Mouse (Mus musculus) hindbrain, embryonic 14.5 days (tissue): ENCODE measurements at regions not wholly inside any gene's neighbourhood (a gene's known extent, or its start where the extent isn't known, plus 50 kb on each side); places are given as distances from the start of the nearest gene placed in this dataset.

ENCODE experiments used
- ATAC-seq: fragments of 200-750 bp; cut with Nextera tagmentation; 2 replicates; pipeline ENCODE4 v1.8.0; 2017; ENCODE audit warnings: moderate number of reproducible peaks, mild to moderate bottlenecking, moderate TSS enrichment, moderate library complexity; ENCODE audit not compliant: low FRiP score
- DNase-seq: peaks from one replicate; pipeline ENCODE4 v3.0.0-alpha.2; 2015; ENCODE audit warnings: low spot score
- H3K27ac ChIP-seq: fragments of 300-500 bp; sonication (generic); 2 replicates; pipeline ENCODE4 v1.5.1; 2014; ENCODE audit warnings: mild to moderate bottlenecking, moderate library complexity
- H3K27me3 ChIP-seq: fragments of 300-500 bp; sonication (generic); 2 replicates; pipeline ENCODE4 v1.6.1; 2014; ENCODE audit warnings: mild to moderate bottlenecking, low read length, mixed read lengths; ENCODE audit not compliant: control insufficient read depth, insufficient read depth
- H3K36me3 ChIP-seq: fragments of 300-500 bp; sonication (generic); replicated peaks from 2 replicates; pipeline ENCODE4 v1.6.1; 2014; ENCODE audit not compliant: control insufficient read depth, insufficient read depth
- H3K4me1 ChIP-seq: fragments of 300-500 bp; sonication (generic); replicated peaks from 2 replicates; pipeline ENCODE4 v1.6.1; 2014; ENCODE audit warnings: antibody characterized with exemption, low read length, mixed read lengths; ENCODE audit not compliant: control insufficient read depth, insufficient read depth
- H3K4me2 ChIP-seq: fragments of 300-500 bp; sonication (generic); replicated peaks from 2 replicates; pipeline ENCODE4 v1.6.1; 2014; ENCODE audit warnings: mild to moderate bottlenecking, moderate library complexity
- H3K4me3 ChIP-seq: fragments of 300-500 bp; sonication (generic); replicated peaks from 2 replicates; pipeline ENCODE4 v1.5.1; 2014; ENCODE audit warnings: mild to moderate bottlenecking, low read length
- H3K9ac ChIP-seq: fragments of 300-500 bp; sonication (generic); 2 replicates; pipeline ENCODE4 v1.6.1; 2014
- H3K9me3 ChIP-seq: fragments of 300-500 bp; sonication (generic); 2 replicates; pipeline ENCODE4 v1.6.1; 2016; ENCODE audit warnings: low read length; ENCODE audit not compliant: control insufficient read depth
- WGBS: fragments of 180-500 bp; shearing (Covaris S2); extraction: QIAGEN DNeasy Blood & Tissue Kit; methylation state at CpG from one replicate; pipeline ENCODE4 v1.1.7; 2014; 5-methylcytosine and 5-hydroxymethylcytosine counted together

DNA sequence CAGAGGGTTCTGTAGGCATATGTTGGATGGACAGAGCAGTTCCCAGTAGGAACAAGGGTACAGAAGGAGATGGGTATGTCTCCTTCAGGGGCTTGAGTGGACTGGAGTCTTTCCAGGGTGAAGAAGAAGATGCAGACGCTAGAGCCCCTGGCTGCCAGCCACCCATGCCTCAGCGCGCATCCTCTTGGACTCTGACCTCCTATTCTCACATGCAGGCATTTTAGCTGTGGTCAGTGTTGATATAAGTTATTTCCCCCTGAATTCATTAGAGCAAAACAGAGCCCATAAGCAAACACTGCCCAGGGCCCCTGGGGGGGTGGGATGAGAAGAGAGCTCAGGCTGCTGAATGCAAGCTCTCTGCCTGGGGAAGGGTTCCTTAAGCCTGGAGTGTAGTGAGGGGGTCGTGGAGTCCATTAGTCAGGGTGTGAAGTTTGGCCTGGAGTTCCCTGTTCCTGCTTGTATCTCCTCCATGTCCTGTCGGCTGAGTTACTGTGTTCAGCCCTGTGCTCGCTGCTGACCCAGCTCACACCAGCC is 54.0 kb upstream of the Nkx2-2 start:
- H3K27ac ChIP-seq: no peak overlapping the region
- no peaks in the 10 kb centered on the region for H3K4me1 ChIP-seq
- DNase-seq (no peak), ATAC-seq (no peak)
- 84% methylated on average over 6 of the region's 6 CpGs for WGBS
- no peak overlapping the region for H3K9ac ChIP-seq
- H3K27me3 ChIP-seq: peaks cover 4% of the 10 kb centered on the region
- no peak overlapping the region for H3K4me3 ChIP-seq
- H3K4me2 ChIP-seq: no peak overlapping the region
- no peaks in the 10 kb centered on the region for H3K9me3 ChIP-seq
- H3K36me3 ChIP-seq: no peaks in the 10 kb centered on the region

DNA sequence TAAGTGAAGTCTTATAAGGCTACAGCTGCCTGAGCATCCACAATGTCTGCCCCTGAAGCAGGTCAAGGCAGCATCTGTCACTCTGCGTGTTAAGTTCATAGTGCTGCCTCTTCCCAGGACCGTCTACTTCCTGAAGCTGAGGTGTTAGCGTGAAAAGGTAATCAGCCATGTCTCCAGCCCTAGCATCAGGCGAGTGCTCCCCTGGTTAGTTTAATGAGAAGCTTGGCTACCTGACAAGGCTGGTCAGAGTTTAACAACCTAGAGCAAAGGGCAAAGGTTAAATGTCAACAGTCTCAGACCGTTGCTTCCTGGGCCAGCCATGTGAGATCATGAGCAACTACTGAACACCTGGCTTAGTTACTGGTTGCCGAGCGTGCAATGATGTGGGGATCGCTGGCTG is 53.2 kb upstream of the Nkx2-2 start:
- ATAC-seq (no peak), DNase-seq (no peak)
- 90% methylated on average over 8 of the region's 8 CpGs for WGBS
- Histone ChIP-seq H3K36me3 (no peaks in the 10 kb centered on the region), H3K4me3 (no peak overlapping the region), H3K4me2 (no peak overlapping the region), H3K4me1 (no peaks in the 10 kb centered on the region), H3K27me3 (peaks cover 4% of the 10 kb centered on the region), H3K27ac (no peak overlapping the region), H3K9ac (no peak overlapping the region), H3K9me3 (no peaks in the 10 kb centered on the region)

GRCm38 (mm10) chr2:147244406-147244805 is 50.4 kb upstream of the Nkx2-2 start:
- no peak for DNase-seq
- no peak overlapping the region for H3K4me2 ChIP-seq
- no peaks in the 10 kb centered on the region for H3K36me3 ChIP-seq
- no peaks in the 10 kb centered on the region for H3K4me1 ChIP-seq
- H3K9me3 ChIP-seq: no peaks in the 10 kb centered on the region
- H3K4me3 ChIP-seq: no peak overlapping the region
- H3K9ac ChIP-seq: no peak overlapping the region
- no peak for ATAC-seq
- WGBS: 94% methylated on average over 1 of the region's 1 CpGs
- no peaks in the 10 kb centered on the region for H3K27me3 ChIP-seq
- no peak overlapping the region for H3K27ac ChIP-seq
